Mouse (Mus musculus): ENCODE results near the gene Rbm47. TPM values are rescaled to one million over a fixed set of nuclear protein-coding genes. Genes with fewer than 3 reads are reported as not detected.

The Rbm47 gene
- polyA plus RNA-seq, 1 experiment from 2014 or later: 9.9 TPM

GRCm38 (mm10) chr5:66112059-66112458 is 60.9 kb downstream of the Rbm47 start:
- Histone ChIP-seq H3K27me3 (ENCODE audit: insufficient read depth, poor library complexity, severe bottlenecking) (no peaks in the 10 kb centered on the region), H3K4me3 (no peak overlapping the region), H3K27ac (no peak overlapping the region), H3K4me1 (replicated peaks) (no peaks in the 10 kb centered on the region), H3K36me3 (no peaks in the 10 kb centered on the region), H3K9me3 (no peaks in the 10 kb centered on the region)
- no peak for DNase-seq (ENCODE audit: low spot score)
- 82% methylated on average over 8 of the region's 8 CpGs for WGBS

GRCm38 (mm10) chr5:66106372-66106771 is 66.5 kb downstream of the Rbm47 start:
- H3K4me3 ChIP-seq: no peak overlapping the region
- no peaks in the 10 kb centered on the region for H3K36me3 ChIP-seq
- H3K4me1 ChIP-seq (replicated peaks): no peaks in the 10 kb centered on the region
- H3K27ac ChIP-seq: no peak overlapping the region
- 90% methylated on average over 9 of the region's 9 CpGs for WGBS
- DNase-seq (ENCODE audit: low spot score): no peak
- H3K9me3 ChIP-seq: no peaks in the 10 kb centered on the region
- H3K27me3 ChIP-seq (ENCODE audit: insufficient read depth, poor library complexity, severe bottlenecking): no peaks in the 10 kb centered on the region

DNA sequence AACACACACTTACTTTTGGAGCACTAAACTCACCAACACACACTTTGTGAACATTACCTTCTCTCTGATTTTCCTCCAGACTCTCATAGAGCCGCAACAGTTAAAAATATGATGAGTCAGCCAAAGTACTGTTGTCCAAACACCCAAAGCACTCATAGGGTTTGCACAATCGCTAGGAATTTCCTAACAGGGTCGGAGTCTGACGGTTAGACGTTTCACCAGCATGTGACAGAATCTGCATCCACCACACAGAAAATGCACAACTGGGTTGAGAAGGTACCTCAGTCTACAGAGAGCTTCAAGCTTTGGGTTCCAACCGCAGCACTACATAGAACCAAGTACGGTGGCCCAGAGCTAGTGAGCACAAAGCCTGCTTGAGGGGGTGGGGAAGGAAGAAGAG is 67.0 kb downstream of the Rbm47 start:
- 92% methylated on average over 7 of the region's 7 CpGs for WGBS
- no peaks in the 10 kb centered on the region for H3K27me3 ChIP-seq (ENCODE audit: insufficient read depth, poor library complexity, severe bottlenecking)
- no peaks in the 10 kb centered on the region for H3K9me3 ChIP-seq
- no peaks in the 10 kb centered on the region for H3K36me3 ChIP-seq
- no peak overlapping the region for H3K27ac ChIP-seq
- no peak overlapping the region for H3K4me3 ChIP-seq
- no peak for DNase-seq (ENCODE audit: low spot score)
- no peaks in the 10 kb centered on the region for H3K4me1 ChIP-seq (replicated peaks)

- no peak overlapping the region for H3K27ac ChIP-seq
- no peaks in the 10 kb centered on the region for H3K9me3 ChIP-seq
- no peaks in the 10 kb centered on the region for H3K36me3 ChIP-seq
- DNase-seq (ENCODE audit: low spot score): no peak
- no peak overlapping the region for H3K4me3 ChIP-seq
- H3K27me3 ChIP-seq (ENCODE audit: insufficient read depth, poor library complexity, severe bottlenecking): no peaks in the 10 kb centered on the region
- no peaks in the 10 kb centered on the region for H3K4me1 ChIP-seq (replicated peaks)
- 80% methylated on average over 3 of the region's 3 CpGs for WGBS
Measured at GRCm38 (mm10) chr5:66105366-66105765, 67.6 kb downstream of the Rbm47 start.

DNA sequence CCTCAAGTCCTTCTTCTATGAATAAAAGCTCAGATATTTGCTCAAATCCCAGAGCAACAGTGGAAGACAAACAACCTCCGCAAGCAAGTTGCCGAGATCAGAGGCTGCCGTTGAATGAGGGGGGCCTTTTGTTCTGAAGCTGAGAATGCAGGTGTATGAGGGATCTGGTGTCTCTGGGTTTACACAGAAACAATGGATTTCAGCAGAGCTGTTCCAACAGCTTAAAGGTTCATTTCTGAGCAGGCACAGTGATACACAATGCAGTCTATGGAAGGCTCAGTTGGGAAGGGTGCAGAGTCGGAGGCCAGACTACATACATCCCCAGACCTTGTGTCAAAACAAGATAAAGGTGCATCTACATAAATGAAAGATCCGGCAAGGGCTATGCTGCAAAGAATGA is 69.5 kb downstream of the Rbm47 start:
- no peaks in the 10 kb centered on the region for H3K9me3 ChIP-seq
- DNase-seq (ENCODE audit: low spot score): no peak
- no peaks in the 10 kb centered on the region for H3K4me1 ChIP-seq (replicated peaks)
- H3K36me3 ChIP-seq: no peaks in the 10 kb centered on the region
- H3K27ac ChIP-seq: no peak overlapping the region
- WGBS: 74% methylated on average over 5 of the region's 5 CpGs
- H3K27me3 ChIP-seq (ENCODE audit: insufficient read depth, poor library complexity, severe bottlenecking): no peaks in the 10 kb centered on the region
- H3K4me3 ChIP-seq: no peak overlapping the region

GRCm38 (mm10) chr5:66102821-66103220 is 70.1 kb downstream of the Rbm47 start:
- Histone ChIP-seq H3K27ac (no peak overlapping the region), H3K36me3 (no peaks in the 10 kb centered on the region), H3K4me1 (replicated peaks) (no peaks in the 10 kb centered on the region), H3K9me3 (no peaks in the 10 kb centered on the region), H3K4me3 (no peak overlapping the region), H3K27me3 (ENCODE audit: insufficient read depth, poor library complexity, severe bottlenecking) (no peaks in the 10 kb centered on the region)
- DNase-seq (ENCODE audit: low spot score): no peak
- WGBS: 89% methylated on average over 3 of the region's 3 CpGs

GRCm38 (mm10) chr5:66101577-66101976 is 71.3 kb downstream of the Rbm47 start:
- DNase-seq (ENCODE audit: low spot score): no peak
- no peaks in the 10 kb centered on the region for H3K4me1 ChIP-seq (replicated peaks)
- WGBS: 64% methylated on average over 3 of the region's 3 CpGs

DNA sequence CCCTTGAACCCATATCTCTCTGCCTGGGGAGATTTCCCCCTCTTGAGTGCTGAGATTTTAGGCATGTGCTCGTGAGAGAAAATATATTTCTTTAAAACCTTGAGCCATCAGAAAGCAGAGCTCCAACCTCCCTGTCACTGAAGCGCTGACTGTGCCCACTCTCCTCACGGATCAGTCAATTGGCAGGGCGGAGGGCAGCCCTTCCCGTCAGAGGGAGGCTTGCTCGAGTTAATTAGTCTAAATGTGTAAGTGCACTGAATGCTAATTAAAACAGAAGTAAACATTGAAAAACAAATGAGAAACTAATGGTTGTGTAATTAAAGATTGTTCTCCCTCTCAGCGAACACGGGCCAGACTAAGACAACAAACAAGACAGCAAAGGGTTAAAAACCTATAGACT is 72.6 kb downstream of the Rbm47 start:
- Histone ChIP-seq H3K27ac (no peak overlapping the region), H3K4me3 (no peak overlapping the region), H3K9me3 (no peaks in the 10 kb centered on the region), H3K4me1 (replicated peaks) (no peaks in the 10 kb centered on the region), H3K27me3 (ENCODE audit: insufficient read depth, poor library complexity, severe bottlenecking) (no peaks in the 10 kb centered on the region), H3K36me3 (no peaks in the 10 kb centered on the region)
- no peak for DNase-seq (ENCODE audit: low spot score)
- 83% methylated on average over 8 of the region's 8 CpGs for WGBS

More at GRCm38 (mm10) chr5:66101577-66101976, 71.3 kb downstream of the Rbm47 start:
- H3K4me3 ChIP-seq: no peak overlapping the region
- H3K9me3 ChIP-seq: no peaks in the 10 kb centered on the region
- no peaks in the 10 kb centered on the region for H3K36me3 ChIP-seq
- H3K27me3 ChIP-seq (ENCODE audit: insufficient read depth, poor library complexity, severe bottlenecking): no peaks in the 10 kb centered on the region
- no peak overlapping the region for H3K27ac ChIP-seq

DNA sequence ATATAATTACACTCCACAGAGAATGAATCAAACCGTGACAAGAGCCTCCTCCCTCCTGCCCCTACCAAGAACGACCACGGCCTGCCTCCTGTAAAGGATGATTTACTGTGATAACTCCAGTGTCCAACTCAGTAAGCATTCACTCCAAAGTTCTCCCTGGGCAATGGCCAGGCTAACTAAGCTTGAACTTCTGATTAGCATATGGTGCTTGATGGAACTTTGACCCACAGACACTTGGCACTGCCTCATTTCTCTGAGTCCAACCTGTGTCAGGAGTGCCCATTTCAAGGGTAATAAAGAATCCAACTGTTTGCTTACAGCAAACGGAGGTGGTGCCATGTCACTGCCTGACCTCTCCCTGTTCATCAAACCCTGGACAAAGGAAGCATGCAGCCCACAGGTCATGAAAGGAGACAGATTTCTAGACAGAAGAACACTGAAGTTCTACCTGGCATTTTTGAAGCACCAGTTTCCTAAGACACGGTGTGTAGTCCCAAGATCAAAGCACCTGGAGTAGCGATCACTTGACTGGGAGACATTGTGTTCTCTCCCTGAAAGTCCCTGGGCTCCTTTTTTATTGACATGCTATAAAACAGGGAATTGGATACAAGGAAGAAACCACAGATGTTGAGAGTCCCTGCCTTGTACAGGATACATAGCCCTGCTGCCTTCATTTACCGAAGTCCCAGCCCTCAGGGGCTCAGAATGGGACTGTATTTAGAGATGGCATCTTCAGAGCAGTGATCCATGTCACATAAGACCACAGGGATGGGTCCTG is 74.6 kb downstream of the Rbm47 start:
- Histone ChIP-seq H3K27me3 (ENCODE audit: insufficient read depth, poor library complexity, severe bottlenecking) (no peaks in the 10 kb centered on the region), H3K4me3 (no peak overlapping the region), H3K9me3 (no peaks in the 10 kb centered on the region), H3K27ac (no peak overlapping the region), H3K36me3 (no peaks in the 10 kb centered on the region), H3K4me1 (replicated peaks) (no peaks in the 10 kb centered on the region)
- DNase-seq (ENCODE audit: low spot score): no peak
- 80% methylated on average over 7 of the region's 7 CpGs for WGBS

- H3K27me3 ChIP-seq (ENCODE audit: insufficient read depth, poor library complexity, severe bottlenecking): no peaks in the 10 kb centered on the region
- no peaks in the 10 kb centered on the region for H3K9me3 ChIP-seq
- H3K4me3 ChIP-seq: no peak overlapping the region
- H3K27ac ChIP-seq: no peak overlapping the region
- no peak for DNase-seq (ENCODE audit: low spot score)
- H3K4me1 ChIP-seq (replicated peaks): no peaks in the 10 kb centered on the region
- WGBS: 88% methylated on average over 6 of the region's 6 CpGs
- H3K36me3 ChIP-seq: no peaks in the 10 kb centered on the region
Measured at GRCm38 (mm10) chr5:66096081-66096480, 76.8 kb downstream of the Rbm47 start.

GRCm38 (mm10) chr5:66095166-66095565 is 77.8 kb downstream of the Rbm47 start:
- H3K4me3 ChIP-seq: no peak overlapping the region
- no peaks in the 10 kb centered on the region for H3K27me3 ChIP-seq (ENCODE audit: insufficient read depth, poor library complexity, severe bottlenecking)
- H3K4me1 ChIP-seq (replicated peaks): no peaks in the 10 kb centered on the region
- no peak overlapping the region for H3K27ac ChIP-seq
- no peak for DNase-seq (ENCODE audit: low spot score)
- no peaks in the 10 kb centered on the region for H3K36me3 ChIP-seq
- H3K9me3 ChIP-seq: no peaks in the 10 kb centered on the region
- 57% methylated on average over 6 of the region's 6 CpGs for WGBS

- H3K9me3 ChIP-seq: no peaks in the 10 kb centered on the region
- 72% methylated on average over 9 of the region's 9 CpGs for WGBS
- no peaks in the 10 kb centered on the region for H3K27me3 ChIP-seq (ENCODE audit: insufficient read depth, poor library complexity, severe bottlenecking)
- no peaks in the 10 kb centered on the region for H3K4me1 ChIP-seq (replicated peaks)
- H3K4me3 ChIP-seq: no peak overlapping the region
- no peaks in the 10 kb centered on the region for H3K36me3 ChIP-seq
- no peak for DNase-seq (ENCODE audit: low spot score)
- H3K27ac ChIP-seq: no peak overlapping the region; the same call in 1 of the 2 replicates
Measured at GRCm38 (mm10) chr5:66090037-66090436, 82.9 kb downstream of the Rbm47 start.

DNA sequence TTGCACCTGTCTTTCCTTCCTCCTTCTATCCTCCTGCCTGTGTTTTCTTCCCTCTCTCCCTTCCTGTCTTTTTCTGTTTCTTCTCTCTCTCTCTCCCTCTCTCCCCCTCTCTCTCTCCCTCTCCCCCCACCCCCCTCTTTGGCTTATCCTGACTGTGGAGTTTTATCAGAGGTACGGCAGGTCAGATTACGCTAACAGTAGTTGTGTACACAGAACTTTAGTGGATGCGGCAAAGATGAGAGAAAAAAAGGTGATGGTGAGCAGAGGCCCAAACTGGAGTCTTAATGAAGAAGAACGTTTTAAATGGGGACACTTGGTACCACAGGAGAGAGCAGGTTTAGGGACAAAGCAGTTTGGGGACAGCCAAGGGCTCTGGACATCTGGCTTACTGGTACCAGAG is 83.3 kb downstream of the Rbm47 start:
- H3K27me3 ChIP-seq (ENCODE audit: insufficient read depth, poor library complexity, severe bottlenecking): no peaks in the 10 kb centered on the region
- no peak overlapping the region for H3K4me3 ChIP-seq
- H3K27ac ChIP-seq: no peak overlapping the region
- WGBS: 79% methylated on average over 4 of the region's 4 CpGs
- H3K9me3 ChIP-seq: no peaks in the 10 kb centered on the region
- H3K4me1 ChIP-seq (replicated peaks): no peaks in the 10 kb centered on the region
- H3K36me3 ChIP-seq: no peaks in the 10 kb centered on the region
- no peak for DNase-seq (ENCODE audit: low spot score)

DNA sequence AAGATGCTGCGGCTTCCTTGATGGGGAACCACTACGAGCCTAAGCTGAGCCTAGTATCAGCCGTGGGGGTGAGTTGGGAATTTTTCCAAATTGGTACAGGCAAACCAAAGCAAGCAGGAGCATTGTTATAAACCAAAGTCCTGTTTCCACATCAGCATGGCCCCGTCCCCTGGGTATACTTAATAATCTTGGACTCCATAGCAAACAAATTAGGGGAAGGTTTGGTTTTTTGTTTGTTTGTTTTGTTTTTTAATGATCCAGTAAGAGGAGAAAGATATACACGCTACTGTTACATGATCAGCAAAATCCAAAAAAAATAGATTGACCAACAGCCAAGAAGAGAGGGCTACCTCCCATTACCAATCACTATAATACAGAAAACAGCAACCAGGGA is 84.0 kb downstream of the Rbm47 start:
- 88% methylated on average over 5 of the region's 5 CpGs for WGBS
- H3K4me1 ChIP-seq (replicated peaks): no peaks in the 10 kb centered on the region
- no peak overlapping the region for H3K4me3 ChIP-seq
- H3K9me3 ChIP-seq: no peaks in the 10 kb centered on the region
- H3K27ac ChIP-seq: no peak overlapping the region
- no peaks in the 10 kb centered on the region for H3K27me3 ChIP-seq (ENCODE audit: insufficient read depth, poor library complexity, severe bottlenecking)
- no peak for DNase-seq (ENCODE audit: low spot score)
- no peaks in the 10 kb centered on the region for H3K36me3 ChIP-seq

Data from hindbrain, embryonic 10.5 days (tissue).